Mouse (Mus musculus) bone marrow, adult 2 months (tissue): ENCODE data around the gene Ndufs1.

Experiments used
- CTCF ChIP-seq: fragments of 200-500 bp; IDR thresholded peaks from 2 replicates; pipeline ENCODE4 v1.5.1; 2011; ENCODE audit warnings: low read length, control low read depth; ENCODE audit not compliant: control insufficient read depth, insufficient read depth
- POLR2A ChIP-seq: fragments of 200-500 bp; IDR thresholded peaks from 2 replicates; pipeline ENCODE4 v1.6.1; 2011; ENCODE audit warnings: low read depth, mild to moderate bottlenecking, control low read depth, low read length, borderline replicate concordance; ENCODE audit not compliant: control insufficient read depth

DNA sequence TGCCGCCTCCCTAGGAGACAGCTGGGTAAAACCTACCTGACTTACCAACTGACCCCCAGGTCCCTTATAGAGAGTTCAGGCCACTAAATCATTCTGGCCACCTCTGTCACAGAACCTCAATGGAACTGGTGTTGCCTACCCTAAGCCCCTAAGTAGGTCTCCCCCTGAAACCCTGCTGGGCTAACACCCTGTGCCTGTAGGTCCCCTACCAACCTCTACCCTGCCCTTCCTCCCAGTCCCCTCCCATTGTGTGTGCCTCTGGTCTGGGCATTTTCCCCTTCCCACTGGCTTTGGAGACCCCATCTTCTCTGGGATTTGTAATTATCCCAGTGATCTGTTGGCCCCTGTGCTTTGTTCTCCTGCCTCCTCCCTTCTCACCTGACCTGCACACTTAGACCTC, 26.8 kb upstream of the Ndufs1 start:
- TF ChIP-seq POLR2A (no peak), CTCF (no peak)
